Mouse (Mus musculus): ENCODE measurements around the gene Hnrnpdl. TPM values are rescaled to one million over a fixed set of nuclear protein-coding genes. Genes with fewer than 3 reads are reported as not detected.
A peak's percentile ranks its signal among the peaks of the same experiment; 100 is the strongest.

Gene Hnrnpdl
- polyA plus RNA-seq, 1 experiment from 2014 or later: 132 TPM

DNA sequence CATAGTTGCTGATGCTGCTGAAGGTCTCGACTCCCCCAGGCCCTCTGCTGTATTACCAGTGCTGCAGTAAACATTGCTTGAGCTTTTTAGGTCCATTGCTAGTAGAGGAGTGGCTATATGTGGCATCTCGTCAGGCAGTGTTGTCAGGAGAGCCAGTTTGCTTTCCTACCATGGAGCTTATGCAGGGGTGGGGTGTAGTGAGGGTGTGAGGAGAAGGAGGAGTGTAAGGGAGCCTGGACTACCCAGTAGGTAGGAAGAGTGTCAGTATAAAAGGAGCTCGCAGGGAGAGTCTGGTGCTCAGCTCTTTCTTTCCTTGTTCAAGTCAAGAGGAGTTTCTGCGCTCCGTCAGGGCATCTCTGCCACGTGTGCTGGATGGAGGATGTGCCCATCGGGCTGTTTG lies 13.3 kb upstream of the Hnrnpdl start:
- no peaks in the 10 kb centered on the region for H3K9me3 ChIP-seq (ENCODE audit: control insufficient read depth, low read length)
- no peak for ATAC-seq (ENCODE audit: low read depth)
- H3K27me3 ChIP-seq (ENCODE audit: control insufficient read depth, insufficient read depth, low read depth, low read length): no peaks in the 10 kb centered on the region
- H3K4me2 ChIP-seq (ENCODE audit: low read depth, low read length): no peak overlapping the region
- peaks cover 8% of the 10 kb centered on the region for H3K4me1 ChIP-seq (replicated peaks; ENCODE audit: control insufficient read depth, insufficient read depth, low read length)
- 87% methylated on average over 7 of the region's 7 CpGs for WGBS
- peaks cover 3% of the 10 kb centered on the region; the same call in 1 of the 2 replicates for H3K36me3 ChIP-seq (ENCODE audit: control insufficient read depth, insufficient read depth, low read length)
- no peak overlapping the region for H3K27ac ChIP-seq (ENCODE audit: low read length)
- H3K9ac ChIP-seq (ENCODE audit: low read length): no peak overlapping the region
- no peak overlapping the region for H3K4me3 ChIP-seq (ENCODE audit: low read length)

DNA sequence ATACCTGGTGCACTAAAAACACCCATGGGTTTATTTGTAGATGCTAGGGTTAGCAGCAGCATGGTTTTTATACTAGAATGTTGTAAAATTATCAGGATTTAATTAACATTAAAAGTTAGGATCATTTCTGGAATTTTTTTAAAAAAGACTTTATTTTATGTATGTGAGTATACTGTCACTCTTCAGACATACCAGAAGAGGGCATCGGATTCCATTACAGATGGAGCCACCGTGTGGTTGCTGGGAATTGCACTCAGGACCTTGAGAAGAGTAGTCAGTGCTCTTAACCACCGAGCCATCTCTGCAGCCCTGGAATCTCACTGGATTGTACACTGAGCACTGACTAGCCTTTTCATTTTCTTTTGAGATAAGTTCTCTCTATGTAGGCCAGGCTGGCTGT lies 10.4 kb upstream of the Hnrnpdl start:
- H3K4me2 ChIP-seq (ENCODE audit: low read depth, low read length): no peak overlapping the region
- WGBS: 83% methylated on average over 3 of the region's 3 CpGs

DNA sequence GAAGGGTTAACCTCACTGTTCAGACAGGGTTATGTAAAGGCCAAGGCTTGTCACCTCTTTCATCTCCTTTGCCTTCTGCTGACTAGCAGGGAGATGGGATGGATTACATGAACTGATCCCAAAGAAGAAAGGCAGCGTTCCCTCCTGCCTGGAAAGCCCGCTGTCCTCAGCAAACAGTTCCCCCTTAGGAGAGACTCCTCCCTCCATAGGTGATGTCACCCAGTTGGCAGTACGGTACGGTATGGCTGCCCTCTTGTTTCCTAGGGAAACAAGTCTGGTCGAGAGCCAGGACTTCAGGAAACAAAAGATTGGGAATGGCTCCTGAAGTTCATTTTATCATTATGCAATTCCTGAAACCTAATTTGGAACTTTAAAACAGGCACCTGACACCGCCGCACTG lies 8.4 kb upstream of the Hnrnpdl start:
- ATAC-seq (ENCODE audit: low read depth): 0 out of 2 replicates have a peak, but pooled peaks have one; percentile 48
- Histone ChIP-seq H3K9ac (ENCODE audit: low read length) (no peak overlapping the region), H3K4me2 (ENCODE audit: low read depth, low read length) (no peak overlapping the region)

More for the DNA sequence above, 10.4 kb upstream of the Hnrnpdl start:
- no peak overlapping the region for H3K9ac ChIP-seq (ENCODE audit: low read length)
- no peaks in the 10 kb centered on the region for H3K27me3 ChIP-seq (ENCODE audit: control insufficient read depth, insufficient read depth, low read depth, low read length)
- H3K9me3 ChIP-seq (ENCODE audit: control insufficient read depth, low read length): no peaks in the 10 kb centered on the region
- ATAC-seq (ENCODE audit: low read depth): no peak
- H3K27ac ChIP-seq (ENCODE audit: low read length): no peak overlapping the region
- no peak overlapping the region for H3K4me3 ChIP-seq (ENCODE audit: low read length)
- peaks cover 14% of the 10 kb centered on the region for H3K4me1 ChIP-seq (replicated peaks; ENCODE audit: control insufficient read depth, insufficient read depth, low read length)
- peaks cover 3% of the 10 kb centered on the region; the same call in 1 of the 2 replicates for H3K36me3 ChIP-seq (ENCODE audit: control insufficient read depth, insufficient read depth, low read length)

DNA sequence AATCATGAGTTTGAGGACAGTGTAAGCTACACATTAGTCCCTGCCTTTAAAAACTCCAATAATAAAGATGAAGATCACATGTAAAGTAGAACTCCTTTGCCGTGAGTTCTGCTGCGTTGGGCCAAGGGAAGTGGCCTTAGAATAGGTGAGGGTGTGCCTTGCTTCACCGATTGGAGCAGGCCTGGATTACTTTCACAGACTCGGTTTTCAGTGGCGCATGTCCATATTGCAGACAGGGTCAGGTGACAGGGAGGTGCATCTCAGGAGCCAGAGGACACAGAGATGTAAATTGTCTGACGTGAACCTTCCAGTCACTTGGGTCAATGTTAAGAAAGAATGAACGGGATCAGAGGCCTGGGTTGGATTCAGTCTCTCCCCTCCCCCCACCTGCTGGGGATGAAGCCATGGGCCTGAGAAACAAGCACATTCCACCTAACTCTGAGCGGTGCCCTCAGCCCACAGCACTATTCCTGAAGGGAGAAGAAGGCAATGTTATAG lies 7.7 kb upstream of the Hnrnpdl start:
- WGBS: 57% methylated on average over 8 of the region's 8 CpGs
- peaks cover 33% of the 10 kb centered on the region for H3K4me1 ChIP-seq (replicated peaks; ENCODE audit: control insufficient read depth, insufficient read depth, low read length)
- H3K27me3 ChIP-seq (ENCODE audit: control insufficient read depth, insufficient read depth, low read depth, low read length): no peaks in the 10 kb centered on the region
- no peak for ATAC-seq (ENCODE audit: low read depth)
- no peak overlapping the region for H3K4me3 ChIP-seq (ENCODE audit: low read length)
- H3K27ac ChIP-seq (ENCODE audit: low read length): no peak overlapping the region
- H3K9ac ChIP-seq (ENCODE audit: low read length): no peak overlapping the region
- H3K36me3 ChIP-seq (ENCODE audit: control insufficient read depth, insufficient read depth, low read length): no peaks in the 10 kb centered on the region
- no peak overlapping the region for H3K4me2 ChIP-seq (ENCODE audit: low read depth, low read length)
- H3K9me3 ChIP-seq (ENCODE audit: control insufficient read depth, low read length): no peaks in the 10 kb centered on the region

More for the DNA sequence above, 8.4 kb upstream of the Hnrnpdl start:
- Histone ChIP-seq H3K4me3 (ENCODE audit: low read length) (no peak overlapping the region), H3K27me3 (ENCODE audit: control insufficient read depth, insufficient read depth, low read depth, low read length) (no peaks in the 10 kb centered on the region), H3K36me3 (ENCODE audit: control insufficient read depth, insufficient read depth, low read length) (0 out of 2 replicates have a peak, but pooled peaks cover 3% of the 10 kb centered on the region), H3K27ac (ENCODE audit: low read length) (no peak overlapping the region), H3K9me3 (ENCODE audit: control insufficient read depth, low read length) (no peaks in the 10 kb centered on the region), H3K4me1 (replicated peaks; ENCODE audit: control insufficient read depth, insufficient read depth, low read length) (peaks cover 30% of the 10 kb centered on the region)
- WGBS: 47% methylated on average over 7 of the region's 7 CpGs

DNA sequence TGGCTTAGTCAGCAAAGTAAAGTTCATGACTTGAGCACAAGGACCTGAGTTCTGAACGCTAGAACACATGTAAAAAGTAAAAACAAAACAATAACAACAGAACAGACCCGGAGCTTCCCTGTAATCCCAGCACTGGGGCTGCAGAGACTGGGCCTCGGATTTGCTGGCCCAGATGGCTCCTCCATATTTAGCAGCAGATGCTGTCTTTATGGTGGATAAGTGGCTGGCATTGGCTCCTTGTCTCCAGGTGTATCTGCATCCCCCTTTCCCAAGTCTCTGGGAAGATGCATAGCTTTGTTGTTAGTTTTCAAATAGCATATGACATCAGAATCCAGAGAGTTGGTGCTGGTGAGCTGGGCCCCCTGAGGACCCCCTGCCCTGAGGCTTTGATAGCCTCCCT lies 6.6 kb upstream of the Hnrnpdl start:
- Histone ChIP-seq H3K27ac (ENCODE audit: low read length) (no peak overlapping the region), H3K36me3 (ENCODE audit: control insufficient read depth, insufficient read depth, low read length) (no peaks in the 10 kb centered on the region), H3K4me2 (ENCODE audit: low read depth, low read length) (no peak overlapping the region), H3K27me3 (ENCODE audit: control insufficient read depth, insufficient read depth, low read depth, low read length) (no peaks in the 10 kb centered on the region), H3K9me3 (ENCODE audit: control insufficient read depth, low read length) (no peaks in the 10 kb centered on the region), H3K4me1 (replicated peaks; ENCODE audit: control insufficient read depth, insufficient read depth, low read length) (peaks cover 43% of the 10 kb centered on the region), H3K9ac (ENCODE audit: low read length) (no peak overlapping the region), H3K4me3 (ENCODE audit: low read length) (no peak overlapping the region)
- no peak for ATAC-seq (ENCODE audit: low read depth)
- WGBS: 82% methylated on average over 3 of the region's 3 CpGs

DNA sequence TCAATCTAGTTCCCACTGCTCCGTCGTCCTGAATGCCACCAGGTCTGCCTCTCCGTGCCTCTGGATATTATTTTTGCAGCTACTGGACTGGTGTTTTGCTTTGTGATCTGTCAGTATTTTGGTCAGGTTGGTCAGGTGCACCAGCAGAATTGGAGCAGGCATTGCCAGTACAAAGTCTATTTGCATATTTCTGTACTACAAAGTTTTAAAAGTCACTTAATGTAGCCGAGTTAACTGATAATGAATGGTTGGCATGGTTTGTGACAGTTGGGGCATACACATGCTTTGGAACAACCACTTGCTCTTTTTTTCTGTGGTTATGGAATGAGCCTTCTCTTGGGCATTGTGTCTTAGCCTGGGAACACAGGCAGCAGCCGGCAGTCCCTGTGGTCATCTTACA lies 5.2 kb upstream of the Hnrnpdl start:
- Histone ChIP-seq H3K4me3 (ENCODE audit: low read length) (no peak overlapping the region), H3K36me3 (ENCODE audit: control insufficient read depth, insufficient read depth, low read length) (no peaks in the 10 kb centered on the region), H3K27ac (ENCODE audit: low read length) (no peak overlapping the region), H3K4me2 (ENCODE audit: low read depth, low read length) (no peak overlapping the region), H3K4me1 (replicated peaks; ENCODE audit: control insufficient read depth, insufficient read depth, low read length) (peaks cover 47% of the 10 kb centered on the region), H3K9ac (ENCODE audit: low read length) (no peak overlapping the region), H3K27me3 (ENCODE audit: control insufficient read depth, insufficient read depth, low read depth, low read length) (no peaks in the 10 kb centered on the region), H3K9me3 (ENCODE audit: control insufficient read depth, low read length) (no peaks in the 10 kb centered on the region)
- ATAC-seq (ENCODE audit: low read depth): no peak
- WGBS: 66% methylated on average over 5 of the region's 5 CpGs

DNA sequence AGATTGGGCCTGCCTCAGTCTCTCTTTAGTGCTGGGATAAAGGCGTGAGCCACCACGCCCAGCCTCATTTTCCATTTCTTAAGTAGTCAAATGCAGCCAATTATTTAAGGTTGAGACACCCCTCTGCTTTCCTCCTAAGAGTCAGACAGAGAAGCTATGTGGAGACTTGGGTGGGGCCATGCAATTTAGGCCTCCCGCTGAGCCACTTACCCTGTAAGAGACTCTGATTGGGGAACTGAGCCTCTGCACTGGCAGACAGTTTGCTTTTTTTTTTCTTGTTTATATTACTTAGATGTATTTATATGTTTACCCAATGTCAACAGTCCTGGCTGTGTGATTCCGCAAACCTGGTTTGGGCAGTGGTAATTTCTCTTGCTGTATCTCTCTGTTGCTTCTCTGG lies 4.6 kb upstream of the Hnrnpdl start:
- H3K4me1 ChIP-seq (replicated peaks; ENCODE audit: control insufficient read depth, insufficient read depth, low read length): peaks cover 47% of the 10 kb centered on the region
- 70% methylated on average over 4 of the region's 4 CpGs for WGBS
- H3K36me3 ChIP-seq (ENCODE audit: control insufficient read depth, insufficient read depth, low read length): no peaks in the 10 kb centered on the region
- H3K9me3 ChIP-seq (ENCODE audit: control insufficient read depth, low read length): no peaks in the 10 kb centered on the region
- no peaks in the 10 kb centered on the region for H3K27me3 ChIP-seq (ENCODE audit: control insufficient read depth, insufficient read depth, low read depth, low read length)
- no peak overlapping the region for H3K27ac ChIP-seq (ENCODE audit: low read length)
- H3K4me2 ChIP-seq (ENCODE audit: low read depth, low read length): no peak overlapping the region
- H3K9ac ChIP-seq (ENCODE audit: low read length): no peak overlapping the region
- no peak for ATAC-seq (ENCODE audit: low read depth)
- H3K4me3 ChIP-seq (ENCODE audit: low read length): no peak overlapping the region

DNA sequence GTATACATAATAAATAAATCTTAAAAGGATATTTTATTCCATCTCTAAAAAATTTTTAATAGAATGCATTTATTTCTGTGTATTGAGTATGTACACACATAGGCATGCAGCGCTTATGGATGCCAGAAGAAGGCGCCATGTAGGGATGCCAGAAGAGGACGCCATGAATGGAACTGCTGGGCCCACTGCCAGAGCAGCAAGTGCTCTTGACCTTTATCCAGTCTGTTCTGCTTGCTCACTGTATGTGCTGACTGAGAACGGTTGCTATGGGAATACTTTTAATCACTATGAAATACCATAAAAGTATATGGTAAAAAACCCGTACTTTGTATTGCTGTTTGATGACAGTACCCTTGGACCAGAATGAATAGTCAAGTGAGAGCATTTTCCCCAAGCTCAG lies 3.9 kb upstream of the Hnrnpdl start:
- 45% methylated on average over 5 of the region's 5 CpGs for WGBS
- Histone ChIP-seq H3K4me1 (replicated peaks; ENCODE audit: control insufficient read depth, insufficient read depth, low read length) (peaks cover 42% of the 10 kb centered on the region), H3K27ac (ENCODE audit: low read length) (0 out of 2 replicates have a peak overlapping the region, but pooled peaks have one; percentile 14), H3K4me2 (ENCODE audit: low read depth, low read length) (no peak overlapping the region; the same call in 1 of the 2 replicates), H3K4me3 (ENCODE audit: low read length) (no peak overlapping the region), H3K9me3 (ENCODE audit: control insufficient read depth, low read length) (no peaks in the 10 kb centered on the region), H3K36me3 (ENCODE audit: control insufficient read depth, insufficient read depth, low read length) (no peaks in the 10 kb centered on the region), H3K27me3 (ENCODE audit: control insufficient read depth, insufficient read depth, low read depth, low read length) (no peaks in the 10 kb centered on the region), H3K9ac (ENCODE audit: low read length) (no peak overlapping the region)
- no peak for ATAC-seq (ENCODE audit: low read depth)

DNA sequence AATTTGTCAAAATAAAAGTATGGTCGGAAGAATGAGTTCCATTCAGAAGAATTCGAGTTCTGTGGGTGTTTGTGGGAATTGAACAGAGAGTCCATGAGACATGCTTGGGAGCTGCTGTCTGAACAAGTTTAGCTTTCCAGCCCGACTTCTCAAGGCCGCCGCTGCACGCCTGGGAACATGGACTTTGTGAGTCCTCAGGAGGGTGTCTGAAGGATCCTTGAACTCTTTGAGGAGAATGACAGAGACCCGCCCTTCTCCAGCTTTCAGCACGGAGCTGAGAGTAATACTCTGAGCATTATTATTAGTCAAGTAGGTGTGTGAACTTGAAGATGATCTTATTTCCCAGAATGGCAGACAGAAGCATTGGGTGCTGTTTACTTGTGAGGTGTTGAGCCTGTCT lies 3.0 kb upstream of the Hnrnpdl start:
- H3K36me3 ChIP-seq (ENCODE audit: control insufficient read depth, insufficient read depth, low read length): no peaks in the 10 kb centered on the region
- H3K27me3 ChIP-seq (ENCODE audit: control insufficient read depth, insufficient read depth, low read depth, low read length): no peaks in the 10 kb centered on the region
- peaks cover 40% of the 10 kb centered on the region for H3K4me1 ChIP-seq (replicated peaks; ENCODE audit: control insufficient read depth, insufficient read depth, low read length)
- H3K4me3 ChIP-seq (ENCODE audit: low read length): no peak overlapping the region
- WGBS: 69% methylated on average over 8 of the region's 8 CpGs
- no peak overlapping the region for H3K4me2 ChIP-seq (ENCODE audit: low read depth, low read length)
- no peaks in the 10 kb centered on the region for H3K9me3 ChIP-seq (ENCODE audit: control insufficient read depth, low read length)
- ATAC-seq (ENCODE audit: low read depth): no peak
- no peak overlapping the region for H3K9ac ChIP-seq (ENCODE audit: low read length)
- H3K27ac ChIP-seq (ENCODE audit: low read length): no peak overlapping the region

DNA sequence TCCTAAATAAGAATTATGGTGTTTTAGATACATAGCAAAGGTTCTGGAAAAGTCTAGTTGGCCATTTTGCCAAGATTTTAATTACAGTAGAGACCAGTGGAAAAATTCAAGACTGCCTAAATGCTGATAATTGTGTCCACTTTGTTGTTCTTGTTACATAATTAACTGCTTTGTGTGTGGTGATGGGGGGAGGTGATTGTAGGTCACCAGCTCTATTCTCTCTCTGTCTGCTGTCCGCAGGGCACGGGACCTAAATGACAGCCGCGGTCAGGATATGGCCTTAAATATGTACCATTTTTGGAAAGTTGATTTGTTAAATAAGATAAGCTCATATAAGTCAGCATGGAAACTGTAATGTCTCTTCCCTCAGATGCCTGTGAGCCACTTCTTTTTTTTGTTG lies 1.8 kb upstream of the Hnrnpdl start:
- Histone ChIP-seq H3K4me1 (replicated peaks; ENCODE audit: control insufficient read depth, insufficient read depth, low read length) (peaks cover 47% of the 10 kb centered on the region), H3K9ac (ENCODE audit: low read length) (no peak overlapping the region), H3K36me3 (ENCODE audit: control insufficient read depth, insufficient read depth, low read length) (peaks cover 7% of the 10 kb centered on the region), H3K27me3 (ENCODE audit: control insufficient read depth, insufficient read depth, low read depth, low read length) (no peaks in the 10 kb centered on the region), H3K9me3 (ENCODE audit: control insufficient read depth, low read length) (no peaks in the 10 kb centered on the region), H3K4me3 (ENCODE audit: low read length) (no peak overlapping the region), H3K4me2 (ENCODE audit: low read depth, low read length) (peak overlapping the region; percentile 91; the same call in 1 of the 2 replicates), H3K27ac (ENCODE audit: low read length) (no peak overlapping the region)
- WGBS: 85% methylated on average over 4 of the region's 4 CpGs
- ATAC-seq (ENCODE audit: low read depth): no peak

Measured in lung, embryonic 16.5 days (tissue).